Mouse (Mus musculus) gastrocnemius, postnatal 10 days (tissue): ENCODE results near the gene Fancl. TPM values are rescaled to one million over a fixed set of nuclear protein-coding genes. Genes with fewer than 3 reads are reported as not detected.
A peak's percentile ranks its signal among the peaks of the same experiment; 100 is the strongest.
"Not testable (repeated sequence)": the region's sequence is repeated elsewhere in the genome, so short reads cannot be mapped to it uniquely, and the experiment has no call there.

Source experiments
- DNase-seq: peaks from one replicate; pipeline ENCODE4 v3.0.0; 2021; ENCODE audit warnings: mixed read lengths
- long read RNA-seq, 2 experiments: library from polyadenylated mRNA; stranded (forward); transcript quantifications; one replicate each; pipeline ENCODE4 v2.0.0; 2021
- total RNA-seq, 2 experiments: library from RNA; stranded (reverse); gene quantifications; 2 replicates each; pipeline ENCODE4 v1.2.3; 2021

Fancl gene
- total RNA-seq, result 1 to 10 TPM; 4.4 to 7.6 TPM
- long read RNA-seq, experiment 1, partial matches to known transcripts, result 0 of 1 reads
- long read RNA-seq, experiment 1, other reads (novel, unspliced or antisense), result 1 of 1 reads
- long read RNA-seq, experiment 2, partial matches to known transcripts, result 0 of 4 reads
- long read RNA-seq, experiment 2, other reads (novel, unspliced or antisense), result 1 of 4 reads

- no peak for DNase-seq
These were observed at the start of gene Fancl for GRCm38 (mm10) chr11:26385971-26386370. TSS of gene Fancl (plus strand) at chr11:26386135.

GRCm38 (mm10) chr11:26336848-26337247 lies 49.1 kb upstream of the Fancl start:
- DNase-seq, result no peak

GRCm38 (mm10) chr11:26370176-26370575 lies 15.8 kb upstream of the Fancl start:
- not testable (repeated sequence) for DNase-seq

GRCm38 (mm10) chr11:26371980-26372379 lies 14.0 kb upstream of the Fancl start:
- not testable (repeated sequence) for DNase-seq

- DNase-seq, result no peak
These were observed 11.8 kb upstream of the Fancl start for GRCm38 (mm10) chr11:26374132-26374531.

- DNase-seq, result no peak
These were observed 7.9 kb upstream of the Fancl start for GRCm38 (mm10) chr11:26378074-26378473.

- DNase-seq, result no peak
These were observed 4.4 kb upstream of the Fancl start for GRCm38 (mm10) chr11:26381499-26381898.

GRCm38 (mm10) chr11:26386678-26387077 lies 743 bp downstream of the Fancl start:
- DNase-seq, result no peak

GRCm38 (mm10) chr11:26387087-26387611 lies 1.2 kb downstream of the Fancl start:
- peak; percentile 93 for DNase-seq

- no peak for DNase-seq
These were observed 9.6 kb downstream of the Fancl start for GRCm38 (mm10) chr11:26395561-26395960.

GRCm38 (mm10) chr11:26412972-26413371 lies 27.0 kb downstream of the Fancl start:
- no peak for DNase-seq

- no peak for DNase-seq
These were observed 35.5 kb downstream of the Fancl start for GRCm38 (mm10) chr11:26421472-26421871.

GRCm38 (mm10) chr11:26434229-26434628 lies 48.3 kb downstream of the Fancl start:
- DNase-seq, result no peak

GRCm38 (mm10) chr11:26437818-26438217 lies 51.9 kb downstream of the Fancl start:
- DNase-seq, result no peak

- no peak for DNase-seq
These were observed 55.2 kb downstream of the Fancl start for GRCm38 (mm10) chr11:26441121-26441520.

GRCm38 (mm10) chr11:26444374-26444773 lies 58.4 kb downstream of the Fancl start:
- no peak for DNase-seq

- DNase-seq, result no peak
These were observed 63.9 kb downstream of the Fancl start for GRCm38 (mm10) chr11:26449789-26450188.

GRCm38 (mm10) chr11:26450636-26451035 lies 64.7 kb downstream of the Fancl start:
- no peak for DNase-seq

GRCm38 (mm10) chr11:26451228-26451627 lies 65.3 kb downstream of the Fancl start:
- no peak for DNase-seq

GRCm38 (mm10) chr11:26452693-26453092 lies 66.8 kb downstream of the Fancl start:
- no peak for DNase-seq

GRCm38 (mm10) chr11:26454081-26454480 lies 68.1 kb downstream of the Fancl start:
- no peak for DNase-seq

- DNase-seq, result no peak
These were observed 91.3 kb downstream of the Fancl start for GRCm38 (mm10) chr11:26477037-26477739.

- DNase-seq, result no peak
These were observed 95.8 kb downstream of the Fancl start for GRCm38 (mm10) chr11:26481691-26482242.
